Mouse (Mus musculus) midbrain, postnatal 0 days (tissue): ENCODE measurements around the gene Man1c1. TPM values are rescaled to one million over a fixed set of nuclear protein-coding genes. Genes with fewer than 3 reads are reported as not detected.

Source experiments
- ATAC-seq: fragments of 200-750 bp; cut with Nextera tagmentation; 2 replicates; pipeline ENCODE4 v1.8.0; 2017; ENCODE audit warnings: moderate number of reproducible peaks, mild to moderate bottlenecking, moderate TSS enrichment, moderate library complexity; ENCODE audit not compliant: low FRiP score
- DNase-seq: peaks from one replicate; pipeline ENCODE4 v3.0.0-alpha.2; 2015; ENCODE audit warnings: low spot score
- H3K27ac ChIP-seq: fragments of 300-500 bp; sonication (generic); 2 replicates; pipeline ENCODE4 v1.5.1; 2014; ENCODE audit warnings: low read depth, mild to moderate bottlenecking, low read length, mixed read lengths
- H3K27me3 ChIP-seq: fragments of 300-500 bp; sonication (generic); 2 replicates; pipeline ENCODE4 v1.6.1; 2014; ENCODE audit warnings: low read length, control low read depth, mixed read lengths; ENCODE audit not compliant: insufficient read depth
- H3K36me3 ChIP-seq: fragments of 300-500 bp; sonication (generic); 2 replicates; pipeline ENCODE4 v1.6.1; 2014; ENCODE audit warnings: low read length, control low read depth, mixed read lengths; ENCODE audit not compliant: insufficient read depth
- H3K4me1 ChIP-seq: fragments of 300-500 bp; sonication (generic); 2 replicates; pipeline ENCODE4 v1.6.1; 2014; ENCODE audit warnings: mild to moderate bottlenecking, control low read depth, antibody characterized with exemption, low read length, mixed read lengths; ENCODE audit not compliant: insufficient read depth
- H3K4me2 ChIP-seq: fragments of 300-500 bp; sonication (generic); 2 replicates; pipeline ENCODE4 v1.6.1; 2014; ENCODE audit warnings: low read depth, mild to moderate bottlenecking, low read length, mixed read lengths; ENCODE audit not compliant: poor library complexity, severe bottlenecking
- H3K4me3 ChIP-seq: fragments of 300-500 bp; sonication (generic); 2 replicates; pipeline ENCODE4 v1.5.1; 2014; ENCODE audit warnings: low read depth, mild to moderate bottlenecking, low read length, moderate library complexity
- H3K9ac ChIP-seq: fragments of 300-500 bp; sonication (generic); replicated peaks from 2 replicates; pipeline ENCODE4 v1.6.1; 2014; ENCODE audit warnings: mild to moderate bottlenecking, low read length, moderate library complexity, mixed read lengths; ENCODE audit not compliant: poor library complexity, severe bottlenecking
- H3K9me3 ChIP-seq: fragments of 300-500 bp; sonication (generic); 2 replicates; pipeline ENCODE4 v1.6.1; 2016; ENCODE audit warnings: low read length, control low read depth
- CTCF ChIP-seq: IDR thresholded peaks from 2 replicates; pipeline ENCODE4 v1.5.1; 2016; ENCODE audit warnings: antibody characterized with exemption, mild to moderate bottlenecking
- WGBS: fragments of 180-500 bp; shearing (Covaris S2); extraction: QIAGEN DNeasy Blood & Tissue Kit; methylation state at CpG from one replicate; pipeline ENCODE4 v1.1.7; 2014; 5-methylcytosine and 5-hydroxymethylcytosine counted together
- polyA plus RNA-seq: library from polyadenylated mRNA; unstranded; fragments of >200 nt; fragmentation: Nextera tagmentation; extraction: Ambion mirVana; gene quantifications from 2 replicates; pipeline ENCODE4 v1.2.1, GENCODE M21; 2015
- total RNA-seq: library from RNA; depleted of rRNA; stranded (reverse); fragments of >200 nt; gene quantifications from 2 replicates; pipeline ENCODE4 v1.2.3, GENCODE M21; 2014

Gene Man1c1
- total and polyA plus RNA-seq, 2 experiments from 2014 or later: 3.4 to 28.7 TPM

- Histone ChIP-seq H3K4me1 (peaks cover 9% of the 10 kb centered on the region; the same call in 1 of the 2 replicates), H3K27ac (no peak overlapping the region), H3K4me2 (no peak overlapping the region), H3K27me3 (no peaks in the 10 kb centered on the region), H3K9ac (no peak overlapping the region), H3K36me3 (no peaks in the 10 kb centered on the region), H3K4me3 (no peak overlapping the region), H3K9me3 (no peaks in the 10 kb centered on the region)
- DNase-seq (peak; percentile 52), ATAC-seq (no peak)
- 63% methylated on average over 13 of the region's 13 CpGs for WGBS
- TF ChIP-seq CTCF: no peak
Observed at GRCm38 (mm10) chr4:134634001-134634400, 70.1 kb downstream of the Man1c1 start.

DNA sequence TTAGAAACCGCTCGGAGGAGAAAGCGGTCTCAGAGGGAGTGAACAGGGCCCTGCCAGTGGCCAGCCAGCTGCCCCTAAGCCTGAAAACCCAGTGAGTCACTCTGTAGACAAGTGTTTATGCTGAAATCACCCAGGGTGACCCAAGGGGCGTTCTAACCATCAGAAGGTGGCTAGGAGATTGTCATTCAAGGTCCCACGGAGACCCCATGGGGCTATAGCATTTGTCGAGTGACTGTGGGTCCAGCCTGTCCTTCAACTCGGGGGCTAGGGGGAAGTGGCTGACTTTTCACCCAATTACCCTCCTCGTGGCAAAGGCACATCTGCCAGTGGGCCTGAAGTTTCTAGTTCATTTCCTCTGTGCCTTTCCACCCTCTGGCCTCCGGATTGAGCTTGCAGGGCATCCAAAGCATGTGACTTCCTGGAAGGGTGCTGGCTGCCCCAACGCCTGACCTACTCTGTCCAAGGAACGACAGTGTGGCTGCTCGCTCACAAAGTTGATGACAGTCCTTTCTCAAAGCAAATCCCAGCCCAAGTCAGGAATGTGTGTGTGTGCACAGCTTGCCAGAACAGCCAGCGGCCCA lies 71.9 kb downstream of the Man1c1 start:
- peaks cover 12% of the 10 kb centered on the region; the same call in 1 of the 2 replicates for H3K4me1 ChIP-seq
- peak; percentile 70 for DNase-seq
- H3K9me3 ChIP-seq: no peaks in the 10 kb centered on the region
- WGBS: 23% methylated on average over 13 of the region's 13 CpGs
- no peak overlapping the region for H3K9ac ChIP-seq
- H3K36me3 ChIP-seq: no peaks in the 10 kb centered on the region
- TF ChIP-seq CTCF: no peak
- no peak overlapping the region for H3K4me2 ChIP-seq
- H3K27me3 ChIP-seq: no peaks in the 10 kb centered on the region
- H3K27ac ChIP-seq: peak overlapping the region; percentile 59
- H3K4me3 ChIP-seq: no peak overlapping the region
- ATAC-seq: 0 out of 2 replicates have a peak, but pooled peaks have one; percentile 45

DNA sequence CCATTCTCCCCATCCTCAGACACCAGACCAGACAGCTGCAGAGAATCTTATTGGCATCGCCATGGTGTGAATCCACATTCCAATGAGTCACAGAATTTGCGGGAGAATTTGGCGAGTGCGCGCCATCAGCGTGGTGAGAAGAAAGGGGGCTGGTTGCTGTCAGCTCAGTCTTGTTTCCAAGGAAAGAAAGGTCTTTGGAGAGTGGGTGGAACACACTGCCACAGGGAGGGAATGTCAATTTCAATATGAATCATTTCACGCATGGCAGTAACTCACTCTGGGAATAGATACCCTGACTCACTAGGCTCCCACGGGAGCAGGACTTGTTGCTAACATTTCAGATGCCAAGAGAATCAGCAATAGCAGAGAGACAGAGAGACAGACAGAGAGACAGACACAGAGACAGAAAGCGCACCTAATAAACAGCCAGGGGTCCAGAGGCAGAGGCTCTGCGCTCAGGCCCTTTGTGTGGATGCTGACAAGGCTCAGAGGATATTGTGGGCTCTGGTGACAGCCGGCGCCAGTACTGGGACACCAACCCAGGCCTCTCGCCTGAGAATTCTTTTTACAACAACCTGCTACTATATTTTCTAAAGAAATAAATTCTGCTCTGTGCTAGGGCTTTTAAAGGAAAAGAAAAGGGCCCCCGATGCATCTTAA lies 72.5 kb downstream of the Man1c1 start:
- peak overlapping the region; percentile 59 for H3K27ac ChIP-seq
- H3K4me1 ChIP-seq: peaks cover 12% of the 10 kb centered on the region; the same call in 1 of the 2 replicates
- no peaks in the 10 kb centered on the region for H3K9me3 ChIP-seq
- H3K4me3 ChIP-seq: no peak overlapping the region
- no peaks in the 10 kb centered on the region for H3K36me3 ChIP-seq
- H3K27me3 ChIP-seq: no peaks in the 10 kb centered on the region
- 25% methylated on average over 14 of the region's 14 CpGs for WGBS
- no peak overlapping the region for H3K9ac ChIP-seq
- DNase-seq: peak; percentile 70
- TF ChIP-seq CTCF: no peak
- ATAC-seq: 0 out of 2 replicates have a peak, but pooled peaks have one; percentile 31
- H3K4me2 ChIP-seq: no peak overlapping the region

DNA sequence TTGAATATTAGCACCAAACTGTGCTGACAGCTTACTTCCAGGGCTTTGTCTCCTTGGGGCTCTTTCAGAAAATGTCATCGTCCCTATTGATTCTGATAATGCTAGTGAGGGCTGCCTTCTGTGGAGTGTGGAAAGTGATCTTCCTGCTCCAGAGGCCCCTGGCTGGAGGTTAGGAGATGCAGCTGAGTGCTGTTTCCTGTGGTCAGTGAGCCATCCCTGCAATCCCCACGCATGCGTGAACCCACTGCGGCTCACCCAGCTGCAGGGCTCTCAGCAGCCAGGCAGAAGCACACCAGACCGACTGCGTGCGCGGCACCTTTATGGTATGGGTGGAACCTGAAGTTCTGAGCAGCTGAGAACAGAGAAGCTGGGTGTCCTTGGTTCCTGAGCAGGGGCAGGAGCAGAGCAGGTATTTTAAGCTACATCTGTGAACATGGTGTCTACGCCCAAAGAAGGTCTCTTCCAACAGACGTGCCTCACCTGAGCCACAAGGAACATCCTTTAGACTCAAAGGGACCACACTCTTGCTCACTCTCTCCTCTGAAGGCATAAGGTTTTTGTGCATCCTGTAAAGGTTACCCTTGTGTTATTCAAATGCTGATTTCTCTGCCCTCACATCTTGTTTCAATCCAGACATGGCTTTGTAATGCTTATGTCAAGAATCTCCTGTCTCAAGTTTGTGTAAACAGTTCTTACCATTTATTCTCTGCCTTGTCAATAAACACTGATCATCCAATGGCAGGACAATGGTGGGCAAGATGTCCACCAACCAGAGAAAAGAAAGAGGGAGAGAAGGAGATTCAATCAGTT lies 75.3 kb downstream of the Man1c1 start:
- Histone ChIP-seq H3K4me2 (no peak overlapping the region), H3K4me1 (peaks cover 12% of the 10 kb centered on the region; the same call in 1 of the 2 replicates), H3K9me3 (no peaks in the 10 kb centered on the region), H3K27me3 (no peaks in the 10 kb centered on the region), H3K9ac (no peak overlapping the region), H3K4me3 (no peak overlapping the region), H3K27ac (no peak overlapping the region), H3K36me3 (no peaks in the 10 kb centered on the region)
- no peak for TF ChIP-seq CTCF
- no peak for DNase-seq
- WGBS: 73% methylated on average over 10 of the region's 10 CpGs
- ATAC-seq: no peak

- H3K4me1 ChIP-seq: peaks cover 12% of the 10 kb centered on the region; the same call in 1 of the 2 replicates
- DNase-seq: no peak
- H3K4me2 ChIP-seq: no peak overlapping the region
- ATAC-seq: no peak
- no peaks in the 10 kb centered on the region for H3K9me3 ChIP-seq
- no peaks in the 10 kb centered on the region for H3K36me3 ChIP-seq
- no peaks in the 10 kb centered on the region for H3K27me3 ChIP-seq
- no peak for TF ChIP-seq CTCF
- H3K9ac ChIP-seq: no peak overlapping the region
- WGBS: 84% methylated on average over 7 of the region's 7 CpGs
- no peak overlapping the region for H3K27ac ChIP-seq
- H3K4me3 ChIP-seq: no peak overlapping the region
Observed at GRCm38 (mm10) chr4:134628058-134628457, 76.0 kb downstream of the Man1c1 start.

GRCm38 (mm10) chr4:134626883-134627282 lies 77.2 kb downstream of the Man1c1 start:
- H3K9me3 ChIP-seq: no peaks in the 10 kb centered on the region
- peaks cover 9% of the 10 kb centered on the region; the same call in 1 of the 2 replicates for H3K4me1 ChIP-seq
- 80% methylated on average over 2 of the region's 2 CpGs for WGBS
- no peak overlapping the region for H3K4me3 ChIP-seq
- no peak overlapping the region for H3K27ac ChIP-seq
- no peak overlapping the region for H3K9ac ChIP-seq
- H3K36me3 ChIP-seq: no peaks in the 10 kb centered on the region
- no peak for TF ChIP-seq CTCF
- no peak for ATAC-seq
- no peaks in the 10 kb centered on the region for H3K27me3 ChIP-seq
- DNase-seq: no peak
- no peak overlapping the region for H3K4me2 ChIP-seq
